Mouse (Mus musculus) cerebellum, adult 2 months (tissue): ENCODE results near the gene Il17rb. TPM values are rescaled to one million over a fixed set of nuclear protein-coding genes. Genes with fewer than 3 reads are reported as not detected.

Experiments used
- DNase-seq, 2 experiments: peaks; one replicate each; pipeline ENCODE4 v3.0.0; 2021
- H3K27ac ChIP-seq: fragments of 200-500 bp; 2 replicates; pipeline ENCODE4 v1.5.1; 2012; ENCODE audit warnings: low read length, control low read depth, inconsistent platforms; ENCODE audit not compliant: insufficient read depth
- H3K27me3 ChIP-seq: fragments of 200-500 bp; 2 replicates; pipeline ENCODE4 v1.6.1; 2012; ENCODE audit warnings: inconsistent platforms, mild to moderate bottlenecking, low read length, moderate library complexity; ENCODE audit not compliant: control insufficient read depth, insufficient read depth
- H3K4me1 ChIP-seq: fragments of 200-500 bp; 2 replicates; pipeline ENCODE4 v1.6.1; 2011; ENCODE audit warnings: low read length; ENCODE audit not compliant: control insufficient read depth, insufficient read depth
- H3K4me3 ChIP-seq: fragments of 200-500 bp; replicated peaks from 2 replicates; pipeline ENCODE3; 2011; ENCODE audit warnings: mild to moderate bottlenecking, low read depth, low read length, control low read depth; ENCODE audit not compliant: insufficient read depth
- CTCF ChIP-seq: fragments of 200-500 bp; IDR thresholded peaks from 2 replicates; pipeline ENCODE4 v1.5.1; 2011; ENCODE audit warnings: low read depth, mild to moderate bottlenecking, control low read depth, low read length, moderate library complexity, borderline replicate concordance; ENCODE audit not compliant: insufficient read depth
- POLR2A ChIP-seq: fragments of 200-500 bp; IDR thresholded peaks from 2 replicates; pipeline ENCODE4 v1.6.1; 2011; ENCODE audit warnings: low read length, control low read depth, borderline replicate concordance; ENCODE audit not compliant: insufficient read depth
- WGBS: fragments of 180-500 bp; shearing (Covaris S2); methylation state at CpG from one replicate; pipeline ENCODE4 v1.1.7; 2018; 5-methylcytosine and 5-hydroxymethylcytosine counted together
- polyA plus RNA-seq: library from polyadenylated mRNA; depleted of rRNA; stranded (reverse); fragments of >200 nt; gene quantifications from 2 replicates; pipeline ENCODE4 v1.2.3, GENCODE M21; 2012; rRNA removed

Il17rb gene
- polyA plus RNA-seq, 1 experiment, result 3.3 TPM

DNA sequence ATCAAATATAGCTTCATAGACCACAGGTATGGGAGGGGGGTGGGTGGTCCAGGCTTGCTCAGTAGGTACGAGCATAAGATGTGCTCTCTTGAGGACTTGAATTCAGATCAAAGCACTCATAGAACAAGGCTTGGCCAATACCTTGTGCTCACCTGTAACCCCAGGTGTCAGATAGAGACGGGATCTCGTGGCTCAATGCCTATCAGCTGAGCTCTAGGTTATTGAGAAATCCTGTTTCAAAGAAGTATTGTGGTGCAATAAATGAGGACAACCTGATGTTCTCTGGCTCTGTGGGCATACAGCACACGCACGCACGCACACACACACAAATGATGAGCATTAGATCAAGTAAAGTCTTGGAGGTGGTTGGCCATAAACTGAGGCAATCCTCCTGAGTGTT lies 31.8 kb downstream of the Il17rb start:
- peaks cover 2% of the 10 kb centered on the region; the same call in 1 of the 2 replicates for H3K4me1 ChIP-seq
- 98% methylated on average over 6 of the region's 6 CpGs for WGBS
- H3K27ac ChIP-seq, result no peak overlapping the region
- TF ChIP-seq CTCF (no peak), POLR2A (no peak)
- no peaks in the 10 kb centered on the region for H3K27me3 ChIP-seq
- no peak for DNase-seq
- no peak overlapping the region for H3K4me3 ChIP-seq

DNA sequence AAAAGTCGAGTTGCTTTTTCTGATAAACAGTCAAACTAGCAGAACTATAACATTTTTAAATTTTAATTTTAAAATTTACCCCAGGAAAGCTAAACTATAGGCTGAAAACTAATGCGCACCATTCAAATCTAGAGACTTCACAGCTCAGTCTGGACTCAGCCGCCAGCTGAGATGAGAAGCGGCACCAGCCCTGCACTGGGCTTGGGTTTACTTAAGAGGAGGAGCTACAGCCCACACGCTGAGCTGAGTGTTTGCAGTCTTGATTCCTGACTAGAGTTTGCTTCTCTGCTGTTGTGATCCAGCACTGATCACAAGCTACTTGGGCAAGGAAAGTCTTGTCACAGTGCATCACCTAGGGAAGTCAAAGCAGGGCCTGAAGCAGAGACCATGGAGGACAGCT lies 36.7 kb downstream of the Il17rb start:
- TF ChIP-seq POLR2A, result no peak
- TF ChIP-seq CTCF, result no peak
- H3K27me3 ChIP-seq, result no peaks in the 10 kb centered on the region
- DNase-seq, result no peak
- peaks cover 2% of the 10 kb centered on the region; the same call in 1 of the 2 replicates for H3K4me1 ChIP-seq
- 84% methylated on average over 5 of the region's 5 CpGs for WGBS
- no peak overlapping the region for H3K27ac ChIP-seq
- no peak overlapping the region for H3K4me3 ChIP-seq

GRCm38 (mm10) chr14:29971446-29971845 lies 37.2 kb downstream of the Il17rb start:
- TF ChIP-seq CTCF, result no peak
- TF ChIP-seq POLR2A, result no peak

DNA sequence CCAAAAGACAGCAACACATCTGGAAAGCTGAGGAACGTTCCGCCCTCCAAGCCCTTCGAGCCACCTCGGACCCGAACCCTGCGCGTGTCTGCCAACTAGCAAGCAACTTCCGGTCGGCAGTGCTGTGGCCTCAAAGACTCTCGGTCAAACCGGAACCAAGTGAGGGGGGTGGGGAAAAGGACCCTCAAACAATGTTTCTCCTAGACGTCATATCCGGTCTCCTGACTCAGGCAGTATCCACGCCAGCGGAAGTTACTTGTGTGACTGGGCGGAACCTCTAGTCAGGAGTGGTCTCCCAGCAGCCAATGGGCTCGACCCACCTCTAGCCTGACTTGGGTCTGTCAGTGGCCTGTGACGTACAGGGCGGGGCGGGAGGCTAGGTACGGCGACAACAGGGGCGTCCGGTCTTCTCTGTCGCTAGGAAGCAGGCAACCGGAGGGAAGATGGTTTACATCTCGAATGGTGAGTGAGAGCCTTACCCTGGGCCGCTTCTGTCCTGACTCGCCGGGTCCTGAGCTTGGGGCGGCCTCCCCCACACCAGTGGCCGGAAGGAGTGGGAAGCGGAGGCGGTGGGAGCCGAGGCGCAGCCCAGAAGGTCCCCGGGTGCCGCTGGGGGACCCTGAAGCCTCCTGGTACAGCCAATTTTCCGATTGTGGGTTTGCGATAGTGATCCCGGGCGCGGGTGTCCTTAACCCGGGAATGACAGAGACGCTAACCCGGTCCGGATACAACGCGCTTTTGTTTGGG lies 40.4 kb downstream of the Il17rb start, which contains the start of gene Selenok:
Selenok (plus strand) TSS at position 234 of the 747 bp plus-strand sequence.
- peak; percentile 93 to 99 for DNase-seq
- WGBS, result under 1% methylated on average over 49 of the region's 49 CpGs
- Histone ChIP-seq H3K27me3 (no peaks in the 10 kb centered on the region), H3K4me1 (peaks cover 2% of the 10 kb centered on the region; the same call in 1 of the 2 replicates), H3K27ac (peak within 1 kb of the TSS; percentile 74), H3K4me3 (peak within 1 kb of the TSS; percentile 70)
- TF ChIP-seq POLR2A, result peak; percentile 91
- TF ChIP-seq CTCF, result no peak

More at GRCm38 (mm10) chr14:29971446-29971845, 37.2 kb downstream of the Il17rb start:
- no peaks in the 10 kb centered on the region for H3K27me3 ChIP-seq
- DNase-seq, result no peak
- H3K4me1 ChIP-seq, result peaks cover 2% of the 10 kb centered on the region; the same call in 1 of the 2 replicates
- no peak overlapping the region for H3K27ac ChIP-seq
- H3K4me3 ChIP-seq, result no peak overlapping the region
- WGBS, result 92% methylated on average over 7 of the region's 7 CpGs

DNA sequence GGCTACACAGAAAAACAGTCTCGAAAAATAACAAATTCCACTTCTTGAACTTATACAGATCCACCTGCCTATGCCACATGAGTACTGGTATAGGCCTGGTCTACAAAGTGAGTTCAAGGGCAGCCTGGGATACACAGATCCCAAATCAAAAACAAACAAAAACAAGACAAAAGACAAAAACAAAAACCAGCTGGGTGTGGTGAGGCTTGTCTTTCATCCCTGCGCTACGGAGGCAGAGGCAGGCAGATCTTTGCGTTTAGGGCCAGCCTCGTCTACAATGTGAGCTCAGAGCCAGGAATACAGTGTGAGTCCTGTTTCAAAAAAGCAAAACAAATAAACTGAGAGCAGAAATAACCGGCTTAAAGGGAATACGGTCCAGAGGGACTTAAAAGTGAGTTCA lies 41.1 kb downstream of the Il17rb start:
- DNase-seq, result no peak

GRCm38 (mm10) chr14:29957393-29957792 lies 51.3 kb downstream of the Il17rb start:
- no peak for DNase-seq
- no peaks in the 10 kb centered on the region for H3K4me1 ChIP-seq
- TF ChIP-seq POLR2A (no peak), CTCF (no peak)
- H3K4me3 ChIP-seq, result no peak overlapping the region
- no peaks in the 10 kb centered on the region for H3K27me3 ChIP-seq
- H3K27ac ChIP-seq, result no peak overlapping the region

More for the DNA sequence above, 41.1 kb downstream of the Il17rb start:
- peak overlapping the region; percentile 6; the same call in 1 of the 2 replicates for H3K27ac ChIP-seq
- H3K4me3 ChIP-seq, result peak overlapping the region; percentile 70
- TF ChIP-seq CTCF (no peak), POLR2A (no peak)
- 57% methylated on average over 7 of the region's 7 CpGs for WGBS
- H3K27me3 ChIP-seq, result no peaks in the 10 kb centered on the region
- peaks cover 2% of the 10 kb centered on the region; the same call in 1 of the 2 replicates for H3K4me1 ChIP-seq

DNA sequence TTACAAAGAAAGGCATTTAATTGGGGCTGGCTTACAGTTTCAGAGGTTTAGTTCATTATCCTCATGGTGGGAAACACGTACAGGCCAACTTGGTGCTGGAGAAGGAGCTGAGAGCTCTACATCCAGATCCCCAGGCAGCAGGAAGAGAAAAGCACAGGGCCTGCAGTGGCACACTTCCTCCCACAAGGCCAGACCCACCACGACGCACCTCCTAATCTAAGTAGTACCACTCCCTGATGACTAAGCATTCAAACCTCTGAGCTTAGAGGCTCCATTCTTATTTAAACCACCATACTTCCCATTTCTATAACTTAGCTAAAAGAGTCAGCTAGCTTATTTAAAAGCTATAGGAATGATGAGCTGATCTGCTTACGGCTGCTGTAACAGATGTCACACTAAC lies 57.9 kb downstream of the Il17rb start:
- no peaks in the 10 kb centered on the region for H3K4me1 ChIP-seq
- no peaks in the 10 kb centered on the region for H3K27me3 ChIP-seq
- no peak overlapping the region for H3K27ac ChIP-seq
- no peak for DNase-seq
- WGBS, result 89% methylated on average over 4 of the region's 4 CpGs
- TF ChIP-seq POLR2A (no peak), CTCF (no peak)
- no peak overlapping the region for H3K4me3 ChIP-seq

DNA sequence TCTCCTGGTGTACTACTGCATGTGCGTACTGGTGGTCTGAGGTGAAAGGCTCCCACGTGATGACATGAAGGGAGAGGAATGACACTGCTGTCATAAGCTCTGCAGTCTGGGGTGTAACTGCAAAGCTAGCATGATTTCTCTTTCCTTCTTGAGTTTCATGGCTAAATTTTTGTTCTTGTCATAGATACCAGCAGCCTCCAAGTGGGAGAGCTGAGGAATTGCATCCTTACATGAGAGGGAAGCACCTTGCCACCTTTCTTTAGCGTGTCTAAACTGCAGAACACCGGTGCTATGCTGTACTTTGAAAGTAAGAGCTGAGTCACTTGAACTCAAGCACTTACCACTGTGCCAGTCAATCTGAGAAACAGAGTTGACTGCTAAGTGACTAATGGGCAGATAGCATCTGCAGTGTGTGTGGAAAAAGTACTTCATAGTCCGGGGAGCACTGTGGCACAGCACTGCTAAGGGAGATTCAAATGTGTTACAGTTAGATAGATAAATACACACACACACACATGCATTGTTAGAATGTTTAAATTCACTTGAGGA lies 61.9 kb downstream of the Il17rb start:
- 74% methylated on average over 5 of the region's 5 CpGs for whole genome bisulfite sequencing
- Histone ChIP-seq H3K27me3 (no peaks in the 10 kb centered on the region), H3K27ac (no peak overlapping the region), H3K4me3 (no peak overlapping the region), H3K4me1 (no peaks in the 10 kb centered on the region)
- TF ChIP-seq CTCF, result no peak
- TF ChIP-seq POLR2A, result no peak
- DNase-seq, result no peak

Other genes with a start within 250 kb of the Il17rb start
- gene Selenok, start 40.6 kb downstream of the Il17rb start, polyA plus RNA-seq, result 177 and 183 TPM in 2 replicates
- gene Actr8, start 30.6 kb downstream of the Il17rb start, polyA plus RNA-seq, result 70.9 and 72.6 TPM in 2 replicates
- 3.6 and 4.2 TPM in 2 replicates for gene Chdh, start 127 bp upstream of the Il17rb start, polyA plus RNA-seq